Mouse (Mus musculus): ENCODE data around the gene Mast4. TPM values are rescaled to one million over a fixed set of nuclear protein-coding genes. Genes with fewer than 3 reads are reported as not detected.

Gene Mast4
- polyA plus RNA-seq, 1 experiment = 0.27 TPM

DNA sequence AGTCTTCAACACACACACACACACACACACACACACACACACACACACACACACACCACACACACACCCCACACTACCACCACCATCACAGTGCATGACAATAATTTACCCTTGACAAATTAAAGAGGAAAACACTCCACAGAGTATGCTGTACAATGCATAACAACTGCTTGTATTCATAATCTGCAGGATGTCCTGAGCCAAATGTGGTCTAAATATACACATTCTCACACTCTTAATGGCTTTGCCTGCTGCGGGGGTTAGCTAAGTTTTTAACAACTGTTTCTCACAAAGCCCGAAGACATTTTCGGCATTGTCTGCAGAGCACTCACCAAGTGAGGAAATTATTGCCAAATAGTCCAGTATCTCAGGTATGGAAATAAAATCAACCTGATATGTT lies 398.5 kb downstream of the Mast4 start:
- TF ChIP-seq POLR2A (IDR thresholded peaks at IDR 0.05; ENCODE audit: borderline replicate concordance, low read depth, low read length) = no peak
- no peak for TF ChIP-seq CTCF (IDR thresholded peaks at IDR 0.05; ENCODE audit: low read depth, low read length)
- Histone ChIP-seq H3K27ac (ENCODE audit: insufficient read depth, low read depth, low read length) (no peak overlapping the region), H3K4me1 (ENCODE audit: control insufficient read depth, insufficient read depth, low read length) (no peaks in the 10 kb centered on the region), H3K4me3 (ENCODE audit: insufficient read depth, low read length) (no peak overlapping the region)

DNA sequence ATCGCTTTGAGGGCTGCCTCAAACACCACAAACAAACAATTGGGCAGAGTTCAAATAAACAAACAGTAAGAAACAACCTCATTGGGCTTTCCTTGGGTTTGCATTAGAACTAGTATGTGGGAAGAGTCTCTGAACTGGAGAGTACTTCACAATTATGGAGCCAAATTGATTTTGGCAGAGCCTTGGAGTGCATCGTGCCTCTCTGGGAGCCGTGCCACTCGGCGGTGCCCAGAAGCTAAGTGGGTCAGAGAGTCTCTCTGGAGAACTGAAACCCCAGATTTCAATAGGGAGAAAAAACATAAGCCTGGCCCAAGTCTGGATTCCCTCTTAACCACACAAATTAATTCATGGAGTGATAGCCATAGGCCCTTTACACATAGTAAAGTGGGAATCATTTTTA lies 400.6 kb downstream of the Mast4 start:
- H3K4me1 ChIP-seq (ENCODE audit: control insufficient read depth, insufficient read depth, low read length) = no peaks in the 10 kb centered on the region
- TF ChIP-seq CTCF (IDR thresholded peaks at IDR 0.05; ENCODE audit: low read depth, low read length) = no peak
- TF ChIP-seq POLR2A (IDR thresholded peaks at IDR 0.05; ENCODE audit: borderline replicate concordance, low read depth, low read length) = no peak
- no peak overlapping the region for H3K4me3 ChIP-seq (ENCODE audit: insufficient read depth, low read length)
- H3K27ac ChIP-seq (ENCODE audit: insufficient read depth, low read depth, low read length) = no peak overlapping the region

DNA sequence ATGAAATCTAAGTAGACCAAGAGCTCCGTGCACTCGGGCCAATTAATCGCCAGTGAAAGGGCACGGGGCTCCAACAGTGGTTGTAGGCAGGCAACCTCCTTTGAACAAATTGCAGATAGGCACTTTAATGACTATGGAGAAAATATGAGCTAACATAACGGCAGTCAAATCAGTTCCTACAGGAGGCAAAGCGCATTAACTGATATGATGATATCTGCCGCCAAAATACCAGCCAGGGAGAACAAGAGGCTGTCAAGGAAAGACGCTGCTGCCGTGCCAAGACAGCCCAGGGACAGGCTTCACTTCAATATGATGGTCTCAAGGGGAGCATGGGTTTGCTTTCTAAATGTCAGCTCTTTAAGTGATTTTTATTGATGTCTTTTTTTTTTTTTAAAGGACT lies 401.9 kb downstream of the Mast4 start:
- no peak overlapping the region for H3K4me3 ChIP-seq (ENCODE audit: insufficient read depth, low read length)
- no peak overlapping the region for H3K27ac ChIP-seq (ENCODE audit: insufficient read depth, low read depth, low read length)
- TF ChIP-seq POLR2A (IDR thresholded peaks at IDR 0.05; ENCODE audit: borderline replicate concordance, low read depth, low read length) = no peak
- no peak for TF ChIP-seq CTCF (IDR thresholded peaks at IDR 0.05; ENCODE audit: low read depth, low read length)
- H3K4me1 ChIP-seq (ENCODE audit: control insufficient read depth, insufficient read depth, low read length) = no peaks in the 10 kb centered on the region

DNA sequence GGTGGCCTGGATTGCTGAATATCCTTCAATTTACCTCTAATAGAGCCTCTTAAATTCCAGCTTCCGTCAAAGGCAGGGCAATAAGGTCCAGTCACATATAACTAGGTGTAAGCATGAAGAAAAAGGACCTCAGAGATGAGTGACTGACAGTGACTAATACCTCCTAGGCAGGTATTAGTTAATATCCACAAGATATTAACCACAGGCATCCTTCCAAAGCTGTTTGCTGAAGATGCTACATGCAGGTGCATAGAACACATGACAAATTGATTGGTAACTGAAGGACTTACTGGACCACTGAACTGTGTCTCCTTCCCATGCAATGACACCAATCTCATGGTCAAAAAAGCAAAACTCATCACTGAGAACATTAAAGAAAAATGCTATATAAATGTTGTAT lies 402.3 kb downstream of the Mast4 start:
- Histone ChIP-seq H3K27ac (ENCODE audit: insufficient read depth, low read depth, low read length) (no peak overlapping the region), H3K4me3 (ENCODE audit: insufficient read depth, low read length) (no peak overlapping the region), H3K4me1 (ENCODE audit: control insufficient read depth, insufficient read depth, low read length) (no peaks in the 10 kb centered on the region)
- TF ChIP-seq CTCF (IDR thresholded peaks at IDR 0.05; ENCODE audit: low read depth, low read length) (no peak), POLR2A (IDR thresholded peaks at IDR 0.05; ENCODE audit: borderline replicate concordance, low read depth, low read length) (no peak)

DNA sequence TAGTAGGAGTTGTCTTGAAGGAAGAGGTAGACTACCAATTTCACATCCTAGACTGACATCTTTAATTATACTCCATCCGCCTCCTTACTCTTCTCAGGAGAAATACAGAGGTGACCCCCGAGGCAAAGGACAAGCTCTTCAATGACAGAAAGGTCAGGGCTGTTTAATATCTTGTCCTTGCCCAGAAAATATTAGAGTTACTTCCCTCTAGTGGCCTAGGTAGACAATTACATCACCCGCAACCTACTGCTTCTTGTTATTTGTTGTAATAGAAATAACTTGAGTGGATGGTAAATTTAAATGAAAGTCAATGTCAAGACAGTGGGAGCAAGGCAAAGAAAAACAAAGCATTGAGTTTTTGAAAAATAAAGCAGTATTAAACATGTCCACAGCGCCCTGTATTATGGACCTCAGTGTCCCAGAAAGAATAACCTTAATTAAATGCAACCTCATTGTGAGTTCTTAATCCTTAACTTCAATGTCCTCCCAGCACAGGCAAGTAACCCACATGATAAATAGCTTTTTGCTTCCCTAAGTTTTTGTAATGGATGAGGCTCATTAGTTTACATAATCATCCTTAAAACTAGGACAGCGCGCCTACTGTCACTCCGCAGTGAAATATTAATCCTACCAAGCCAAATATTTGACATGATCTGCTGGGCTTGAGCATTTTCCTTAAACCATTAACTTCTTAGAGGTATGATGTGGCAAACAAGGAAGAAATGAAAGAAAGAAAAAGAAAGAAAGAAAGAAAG lies 408.3 kb downstream of the Mast4 start:
- H3K4me3 ChIP-seq (ENCODE audit: insufficient read depth, low read length) = no peak overlapping the region
- TF ChIP-seq POLR2A (IDR thresholded peaks at IDR 0.05; ENCODE audit: borderline replicate concordance, low read depth, low read length) (no peak), CTCF (IDR thresholded peaks at IDR 0.05; ENCODE audit: low read depth, low read length) (no peak)
- no peaks in the 10 kb centered on the region for H3K4me1 ChIP-seq (ENCODE audit: control insufficient read depth, insufficient read depth, low read length)
- no peak overlapping the region for H3K27ac ChIP-seq (ENCODE audit: insufficient read depth, low read depth, low read length)

DNA sequence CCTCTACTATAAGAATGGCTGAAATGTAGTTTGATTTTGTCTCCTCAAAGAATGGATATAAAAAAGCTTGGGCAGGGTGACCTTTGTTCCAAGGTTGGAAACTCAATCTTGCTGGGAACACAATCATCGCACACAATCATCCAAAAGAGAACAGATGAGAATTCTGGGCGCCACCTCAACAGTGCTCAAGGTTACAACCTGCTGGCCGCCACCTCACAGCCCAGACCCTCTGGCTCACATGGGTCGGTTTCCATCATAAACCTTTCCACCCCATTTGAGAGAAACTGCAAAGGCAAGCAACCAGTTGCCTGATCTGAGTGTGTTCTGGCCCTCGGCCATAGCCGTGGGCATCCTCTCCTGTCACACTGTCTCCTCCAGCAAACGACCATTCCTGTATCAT lies 414.6 kb downstream of the Mast4 start:
- no peak for TF ChIP-seq CTCF (IDR thresholded peaks at IDR 0.05; ENCODE audit: low read depth, low read length)
- no peak for TF ChIP-seq POLR2A (IDR thresholded peaks at IDR 0.05; ENCODE audit: borderline replicate concordance, low read depth, low read length)
- no peak overlapping the region for H3K4me3 ChIP-seq (ENCODE audit: insufficient read depth, low read length)
- no peak overlapping the region for H3K27ac ChIP-seq (ENCODE audit: insufficient read depth, low read depth, low read length)
- H3K4me1 ChIP-seq (ENCODE audit: control insufficient read depth, insufficient read depth, low read length) = no peaks in the 10 kb centered on the region

DNA sequence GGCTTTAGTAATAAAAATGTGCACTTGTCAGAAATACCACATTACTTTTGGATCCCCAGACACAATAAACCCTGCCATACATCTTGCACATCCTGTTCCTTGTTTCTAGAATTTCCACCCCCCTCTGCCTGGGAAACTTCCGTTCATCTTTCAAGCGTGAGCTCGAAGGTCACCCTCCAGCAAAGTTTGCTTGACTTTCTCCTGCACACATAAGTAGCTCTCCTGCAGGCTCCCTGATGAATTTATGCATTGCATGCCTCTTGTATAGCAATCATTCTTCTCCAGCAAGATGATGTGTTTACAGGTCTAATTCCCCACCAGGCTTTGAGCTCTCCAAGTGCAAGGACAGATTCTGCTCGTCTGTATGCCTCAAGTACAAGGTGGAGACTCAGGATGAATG lies 415.7 kb downstream of the Mast4 start:
- Histone ChIP-seq H3K27ac (ENCODE audit: insufficient read depth, low read depth, low read length) (no peak overlapping the region), H3K4me3 (ENCODE audit: insufficient read depth, low read length) (no peak overlapping the region), H3K4me1 (ENCODE audit: control insufficient read depth, insufficient read depth, low read length) (no peaks in the 10 kb centered on the region)
- TF ChIP-seq CTCF (IDR thresholded peaks at IDR 0.05; ENCODE audit: low read depth, low read length) (no peak), POLR2A (IDR thresholded peaks at IDR 0.05; ENCODE audit: borderline replicate concordance, low read depth, low read length) (no peak)

DNA sequence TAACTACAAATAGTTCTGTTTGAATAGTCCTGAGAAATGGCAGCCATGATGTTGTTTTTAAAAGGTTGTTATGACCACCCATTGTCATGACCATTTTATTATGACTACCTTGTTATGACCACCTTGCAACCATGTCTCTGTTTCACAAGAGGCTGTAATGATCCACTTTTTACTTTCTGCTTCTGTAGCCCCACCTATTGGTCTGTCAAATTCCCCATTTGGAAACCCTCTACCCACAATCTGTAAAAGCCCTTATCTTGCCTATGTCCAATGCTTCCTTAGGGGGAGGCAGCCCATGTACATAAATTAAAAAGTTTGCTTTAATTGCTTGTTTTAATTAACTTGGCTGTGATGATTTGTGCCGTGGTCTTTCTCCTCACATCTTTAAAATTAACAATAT lies 419.0 kb downstream of the Mast4 start:
- TF ChIP-seq POLR2A (IDR thresholded peaks at IDR 0.05; ENCODE audit: borderline replicate concordance, low read depth, low read length) (no peak), CTCF (IDR thresholded peaks at IDR 0.05; ENCODE audit: low read depth, low read length) (no peak)
- no peak overlapping the region for H3K4me3 ChIP-seq (ENCODE audit: insufficient read depth, low read length)
- no peaks in the 10 kb centered on the region for H3K4me1 ChIP-seq (ENCODE audit: control insufficient read depth, insufficient read depth, low read length)
- no peak overlapping the region for H3K27ac ChIP-seq (ENCODE audit: insufficient read depth, low read depth, low read length)

DNA sequence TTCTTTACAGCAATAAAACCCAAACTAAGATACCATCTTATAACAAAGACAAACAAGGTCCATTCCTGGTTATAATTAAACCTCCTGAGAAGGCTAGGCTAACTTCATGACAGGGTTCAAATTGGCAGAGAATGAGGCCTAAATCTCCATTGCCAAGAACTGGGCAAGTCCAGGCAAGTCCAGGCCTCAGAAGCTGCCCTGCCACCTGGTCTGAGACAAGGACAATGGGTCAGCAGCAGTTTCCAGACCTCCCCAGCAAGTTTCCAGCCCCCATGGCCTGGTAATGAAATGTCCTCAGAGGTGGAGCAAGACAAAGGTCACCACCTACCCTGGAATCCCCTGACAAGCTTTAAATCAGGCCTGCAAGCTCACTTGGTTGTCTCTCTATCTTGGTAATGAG lies 419.5 kb downstream of the Mast4 start:
- TF ChIP-seq POLR2A (IDR thresholded peaks at IDR 0.05; ENCODE audit: borderline replicate concordance, low read depth, low read length) = no peak
- no peak for TF ChIP-seq CTCF (IDR thresholded peaks at IDR 0.05; ENCODE audit: low read depth, low read length)
- Histone ChIP-seq H3K4me1 (ENCODE audit: control insufficient read depth, insufficient read depth, low read length) (no peaks in the 10 kb centered on the region), H3K4me3 (ENCODE audit: insufficient read depth, low read length) (no peak overlapping the region), H3K27ac (ENCODE audit: insufficient read depth, low read depth, low read length) (no peak overlapping the region)

DNA sequence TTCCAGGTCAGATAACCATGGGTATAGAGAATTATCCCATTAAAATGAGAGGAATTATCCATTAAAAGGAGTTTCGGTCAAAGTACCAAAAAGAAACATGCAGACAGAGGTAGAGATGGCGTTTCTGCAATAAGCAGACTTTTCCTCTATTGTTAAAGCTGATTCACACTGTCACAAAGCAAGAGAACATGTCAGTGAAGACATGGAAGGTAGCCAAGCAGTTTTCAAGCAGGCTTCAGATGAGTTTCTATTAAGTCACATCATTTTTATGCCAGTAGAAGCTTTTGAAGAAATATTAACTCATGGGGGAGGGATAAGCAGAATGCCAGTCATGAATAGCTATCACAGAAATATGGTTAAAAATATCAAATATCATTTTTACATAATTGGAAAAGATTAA lies 420.4 kb downstream of the Mast4 start:
- Histone ChIP-seq H3K27ac (ENCODE audit: insufficient read depth, low read depth, low read length) (no peak overlapping the region), H3K4me3 (ENCODE audit: insufficient read depth, low read length) (no peak overlapping the region), H3K4me1 (ENCODE audit: control insufficient read depth, insufficient read depth, low read length) (no peaks in the 10 kb centered on the region)
- TF ChIP-seq POLR2A (IDR thresholded peaks at IDR 0.05; ENCODE audit: borderline replicate concordance, low read depth, low read length) (no peak), CTCF (IDR thresholded peaks at IDR 0.05; ENCODE audit: low read depth, low read length) (no peak)
